Mouse (Mus musculus) embryonic facial prominence, embryonic 13.5 days (tissue): ENCODE measurements around the gene Gprc5c. TPM values are rescaled to one million over a fixed set of nuclear protein-coding genes. Genes with fewer than 3 reads are reported as not detected.

Experiments used
- polyA plus RNA-seq: library from polyadenylated mRNA; unstranded; fragments of >200 nt; fragmentation: Nextera tagmentation; extraction: Ambion mirVana; gene quantifications from 2 replicates; pipeline ENCODE4 v1.2.1, GENCODE M21; 2015

Gene Gprc5c
- polyA plus RNA-seq, 1 experiment from 2014 or later: 44.8 TPM

Other genes starting within 250 kb of the Gprc5c start
- gene Rpl38, start 182.6 kb upstream of the Gprc5c start, polyA plus RNA-seq: 1,049 and 1,157 TPM in 2 replicates
- gene Ttyh2, start 175.7 kb upstream of the Gprc5c start, polyA plus RNA-seq: 17.1 and 18.2 TPM in 2 replicates
- 1.1 TPM in 2 replicates for gene Dnaic2, start 123.7 kb upstream of the Gprc5c start, polyA plus RNA-seq
- gene Kif19a, start 85.8 kb upstream of the Gprc5c start, polyA plus RNA-seq: 0.69 and 2.2 TPM in 2 replicates
- gene Btbd17, start 55.2 kb upstream of the Gprc5c start, polyA plus RNA-seq: 1.1 and 1.6 TPM in 2 replicates
- not detected in 2 replicates for gene Gpr142, start 52.2 kb upstream of the Gprc5c start, polyA plus RNA-seq
- 1.0 and 2.3 TPM in 2 replicates for gene Cd300a, start 38.9 kb downstream of the Gprc5c start, polyA plus RNA-seq
- 0.15 and 0.32 TPM in 2 replicates for gene Cd300lb, start 83.2 kb downstream of the Gprc5c start, polyA plus RNA-seq
- gene Cd300c, start 118.0 kb downstream of the Gprc5c start, polyA plus RNA-seq: not detected in 2 replicates
- 0.07 TPM in 1 of 2 replicates, not detected in the other for gene Cd300ld, start 138.8 kb downstream of the Gprc5c start, polyA plus RNA-seq
- gene Cd300c2, start 150.7 kb downstream of the Gprc5c start, polyA plus RNA-seq: 1.4 and 2.1 TPM in 2 replicates
- gene Cd300ld2, start 165.0 kb downstream of the Gprc5c start, polyA plus RNA-seq: not detected in 2 replicates
- not detected in 2 replicates for gene Cd300ld4, start 175.9 kb downstream of the Gprc5c start, polyA plus RNA-seq
- not detected in 2 replicates for gene Cd300ld5, start 186.6 kb downstream of the Gprc5c start, polyA plus RNA-seq
- not detected in 2 replicates for gene Cd300ld3, start 197.3 kb downstream of the Gprc5c start, polyA plus RNA-seq
- not detected in 2 replicates for gene Cd300e, start 211.0 kb downstream of the Gprc5c start, polyA plus RNA-seq
- 0.89 and 0.98 TPM in 2 replicates for gene Rab37, start 240.3 kb downstream of the Gprc5c start, polyA plus RNA-seq